Mouse (Mus musculus): Measurements from ENCODE around the gene Gpatch4.

- no peak for TF ChIP-seq GATA1 (IDR thresholded peaks at IDR 0.05; ENCODE audit: borderline replicate concordance, low read length)
- TF ChIP-seq POLR2AphosphoS5 (IDR thresholded peaks at IDR 0.05; ENCODE audit: insufficient replicate concordance, low read depth, low read length) = no peak
These were observed 7.2 kb upstream of the Gpatch4 start for GRCm38 (mm10) chr3:88035561-88036293.

Measured in G1E (cell line).